Mouse (Mus musculus) neural tube, embryonic 13.5 days (tissue): ENCODE results near the gene Ch25h. TPM values are rescaled to one million over a fixed set of nuclear protein-coding genes. Genes with fewer than 3 reads are reported as not detected.

Experiments
- ATAC-seq: fragments of 200-750 bp; cut with Nextera tagmentation; 2 replicates; pipeline ENCODE4 v1.8.0; 2017; ENCODE audit warnings: low read depth, mild to moderate bottlenecking, moderate TSS enrichment, moderate library complexity
- H3K27ac ChIP-seq: fragments of 300-500 bp; sonication (generic); replicated peaks from 2 replicates; pipeline ENCODE4 v1.5.1; 2015; ENCODE audit warnings: moderate library complexity, mild to moderate bottlenecking, inconsistent platforms
- H3K27me3 ChIP-seq: fragments of 300-500 bp; sonication (generic); 2 replicates; pipeline ENCODE4 v1.6.1; 2015; ENCODE audit warnings: mild to moderate bottlenecking, inconsistent platforms
- H3K36me3 ChIP-seq: fragments of 300-500 bp; sonication (generic); 2 replicates; pipeline ENCODE4 v1.6.1; 2015; ENCODE audit warnings: mild to moderate bottlenecking, inconsistent platforms
- H3K4me1 ChIP-seq: fragments of 300-500 bp; sonication (generic); replicated peaks from 2 replicates; pipeline ENCODE4 v1.6.1; 2015; ENCODE audit warnings: inconsistent platforms
- H3K4me2 ChIP-seq: fragments of 300-500 bp; sonication (generic); 2 replicates; pipeline ENCODE4 v1.6.1; 2015; ENCODE audit warnings: inconsistent platforms, mild to moderate bottlenecking, moderate library complexity
- H3K4me3 ChIP-seq: fragments of 300-500 bp; sonication (generic); 2 replicates; pipeline ENCODE4 v1.5.1; 2015; ENCODE audit warnings: mild to moderate bottlenecking, inconsistent platforms
- H3K9ac ChIP-seq: fragments of 300-500 bp; sonication (generic); 2 replicates; pipeline ENCODE4 v1.6.1; 2015; ENCODE audit warnings: moderate library complexity, mild to moderate bottlenecking, inconsistent platforms
- H3K9me3 ChIP-seq: fragments of 300-500 bp; sonication (generic); 2 replicates; pipeline ENCODE4 v1.6.1; 2016; ENCODE audit warnings: inconsistent platforms
- WGBS: fragments of 180-500 bp; shearing (Covaris S2); methylation state at CpG from one replicate; pipeline ENCODE4 v1.1.7; 2015; 5-methylcytosine and 5-hydroxymethylcytosine counted together
- polyA plus RNA-seq: library from polyadenylated mRNA; unstranded; fragments of >200 nt; fragmentation: Nextera tagmentation; extraction: Ambion mirVana; gene quantifications from 2 replicates; pipeline ENCODE4 v1.2.1, GENCODE M21; 2015

Ch25h gene
- 0.36 and 0.91 TPM in 2 replicates for polyA plus RNA-seq

DNA sequence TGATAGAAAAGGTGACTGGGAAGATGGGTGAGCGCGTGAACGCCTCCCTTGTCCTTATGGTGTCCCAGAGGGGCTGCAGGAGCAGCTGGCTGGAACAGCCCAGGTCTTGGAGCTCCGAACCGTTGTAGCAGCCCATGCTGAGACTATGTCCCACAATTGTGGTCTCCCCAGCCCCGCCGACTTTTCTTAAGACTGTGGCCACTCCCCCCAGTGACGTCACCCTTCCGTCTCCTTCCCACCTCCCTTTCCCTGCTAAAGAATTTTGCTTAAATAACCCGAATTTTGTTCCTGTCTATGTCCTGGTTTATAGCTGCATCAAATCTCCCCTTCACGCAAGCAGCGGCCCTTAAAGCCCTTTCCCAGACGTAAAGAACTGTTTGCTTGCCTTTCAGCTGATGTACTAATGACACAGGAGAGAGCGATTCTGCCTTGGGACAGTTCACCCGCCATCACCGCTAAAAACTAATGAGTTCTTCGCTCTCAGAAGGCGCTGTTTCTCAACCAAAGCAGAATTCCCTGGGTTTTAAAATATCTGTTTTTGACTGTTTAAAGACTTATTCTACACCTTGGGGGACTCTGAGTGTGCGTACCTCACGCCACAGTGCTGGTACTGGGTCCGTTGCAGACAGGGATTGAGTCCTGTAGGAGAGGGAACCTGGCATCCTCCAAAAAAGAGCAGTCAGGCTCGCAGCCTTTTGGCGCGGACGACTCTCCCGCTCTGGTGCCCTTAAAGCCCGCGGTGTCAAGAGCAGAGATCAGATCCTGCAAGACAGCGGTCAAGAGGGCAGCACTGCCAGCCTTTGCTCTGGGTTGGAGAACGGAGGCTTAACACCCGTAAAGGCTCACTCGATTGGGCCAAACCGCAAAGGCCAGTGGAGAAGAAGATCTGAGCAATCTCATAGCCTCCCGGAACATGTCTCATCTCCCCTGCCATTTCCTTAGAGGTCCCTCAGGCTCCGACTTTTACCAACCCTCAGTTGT, at the start of gene Ch25h:
TSS of gene Ch25h (minus strand) at position 174 of the 981 bp plus-strand sequence.
- peaks cover 57% of the 10 kb centered on the region for H3K27me3 ChIP-seq
- H3K4me1 ChIP-seq = peaks cover 20% of the 10 kb centered on the region
- no peaks in the 10 kb centered on the region for H3K36me3 ChIP-seq
- peak; percentile 90 for ATAC-seq
- H3K9ac ChIP-seq = peak within 1 kb of the TSS; percentile 68
- under 1% methylated on average over 35 of the region's 35 CpGs for WGBS
- peak within 1 kb of the TSS; percentile 59 for H3K4me3 ChIP-seq
- H3K27ac ChIP-seq = no peak within 1 kb of the TSS
- H3K9me3 ChIP-seq = no peaks in the 10 kb centered on the region
- peak within 1 kb of the TSS; percentile 96 for H3K4me2 ChIP-seq

DNA sequence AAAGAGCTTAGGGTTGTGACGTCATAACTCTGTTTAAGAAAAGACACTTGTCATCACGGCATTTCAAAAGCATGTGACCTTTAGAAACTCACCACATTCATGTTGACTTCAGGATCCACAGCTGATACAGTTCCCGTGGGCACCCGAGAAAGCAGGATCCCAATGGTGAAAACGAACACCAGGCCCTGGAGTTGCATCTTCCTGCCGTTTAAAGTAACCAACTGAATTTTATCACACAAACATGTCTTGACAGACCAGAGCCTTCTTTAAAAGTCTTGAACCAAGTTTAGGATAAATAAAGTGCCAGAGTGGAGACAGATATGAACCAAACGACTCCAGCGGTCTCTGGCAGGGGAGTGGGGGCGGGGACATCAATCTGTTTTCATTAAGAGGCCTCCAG, 49.7 kb upstream of the Ch25h start:
- WGBS = 74% methylated on average over 9 of the region's 9 CpGs
- Histone ChIP-seq H3K9me3 (no peaks in the 10 kb centered on the region), H3K27ac (no peak overlapping the region), H3K4me2 (no peak overlapping the region), H3K27me3 (no peaks in the 10 kb centered on the region), H3K9ac (no peak overlapping the region), H3K4me1 (peaks cover 12% of the 10 kb centered on the region), H3K4me3 (no peak overlapping the region), H3K36me3 (no peaks in the 10 kb centered on the region)
- no peak for ATAC-seq

DNA sequence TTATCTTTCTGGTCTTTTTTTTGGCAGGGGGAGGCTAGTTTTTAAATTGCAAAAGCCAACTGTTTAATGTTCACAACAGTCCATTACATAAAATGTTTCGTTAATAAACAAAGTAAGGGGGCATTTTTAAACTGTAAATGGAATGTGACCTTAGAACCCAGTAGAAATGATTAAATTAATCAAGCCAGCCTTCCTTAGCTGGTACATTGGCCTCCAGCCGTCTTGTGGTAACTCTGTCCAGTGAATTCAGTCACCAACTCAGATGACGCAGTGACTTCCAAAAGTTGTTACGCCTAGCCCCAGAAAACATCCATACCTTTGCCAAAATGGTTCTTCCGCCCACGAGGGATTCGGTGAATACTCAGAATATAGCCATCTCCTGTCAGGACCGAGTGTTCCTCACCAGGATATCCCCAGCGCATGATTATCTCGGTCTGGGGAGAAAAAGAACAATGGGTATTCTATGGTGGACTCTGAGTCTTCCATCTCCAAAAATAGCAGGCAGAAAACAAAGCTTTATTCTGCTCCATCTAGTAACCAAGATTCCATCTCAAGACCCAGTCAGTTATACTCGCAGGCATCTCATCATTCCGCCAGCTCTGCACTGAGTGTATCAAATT, 48.3 kb upstream of the Ch25h start:
- Histone ChIP-seq H3K36me3 (no peaks in the 10 kb centered on the region), H3K4me1 (peaks cover 12% of the 10 kb centered on the region), H3K27ac (no peak overlapping the region), H3K4me3 (no peak overlapping the region), H3K9me3 (no peaks in the 10 kb centered on the region), H3K9ac (no peak overlapping the region), H3K4me2 (no peak overlapping the region), H3K27me3 (no peaks in the 10 kb centered on the region)
- ATAC-seq = no peak
- WGBS = 82% methylated on average over 12 of the region's 12 CpGs

DNA sequence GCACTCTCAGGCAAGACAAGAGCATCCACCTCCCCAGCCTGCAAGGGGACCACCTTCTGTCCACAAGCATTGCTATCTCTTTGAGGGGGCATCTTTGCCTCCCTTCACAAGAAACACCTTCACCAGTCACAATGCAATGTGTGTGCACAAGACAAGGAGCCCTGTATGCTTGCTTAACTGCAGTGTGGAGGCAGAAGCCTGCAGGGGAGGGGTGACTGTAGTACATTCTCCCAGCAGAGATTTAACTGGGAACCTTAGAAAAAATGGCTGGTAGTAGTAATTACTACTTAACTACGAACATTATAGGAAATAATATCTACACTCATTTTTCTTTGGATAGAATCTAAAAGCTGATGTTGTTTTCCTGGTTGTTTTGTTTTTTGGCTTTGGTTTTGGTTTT, 47.0 kb upstream of the Ch25h start:
- H3K4me3 ChIP-seq = no peak overlapping the region
- H3K9ac ChIP-seq = no peak overlapping the region
- H3K9me3 ChIP-seq = no peaks in the 10 kb centered on the region
- no peaks in the 10 kb centered on the region for H3K36me3 ChIP-seq
- H3K4me1 ChIP-seq = peaks cover 9% of the 10 kb centered on the region
- H3K27ac ChIP-seq = no peak overlapping the region
- H3K4me2 ChIP-seq = no peak overlapping the region
- no peaks in the 10 kb centered on the region for H3K27me3 ChIP-seq
- WGBS = 89% methylated on average over 1 of the region's 1 CpGs
- ATAC-seq = no peak

DNA sequence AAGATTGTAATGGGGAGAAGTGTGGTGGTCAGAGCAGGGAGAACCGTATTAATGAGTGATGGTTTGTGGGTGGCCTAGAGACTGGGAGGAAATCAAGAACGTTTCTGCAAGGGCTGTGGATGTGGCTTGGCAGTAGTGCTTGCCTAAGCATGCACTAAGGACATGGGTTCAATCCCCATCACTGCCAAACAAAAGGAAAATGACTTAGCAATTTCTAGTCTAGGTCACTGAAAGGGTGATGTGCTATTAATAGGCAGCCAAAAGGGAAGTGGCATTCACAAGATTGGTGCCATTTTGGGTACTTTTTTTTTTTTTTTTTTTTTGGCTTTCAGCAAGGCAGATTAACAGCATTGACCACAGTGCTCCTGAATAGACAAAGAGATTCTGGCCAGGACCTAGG, 46.4 kb upstream of the Ch25h start:
- Histone ChIP-seq H3K9ac (no peak overlapping the region), H3K9me3 (no peaks in the 10 kb centered on the region), H3K4me3 (no peak overlapping the region), H3K36me3 (no peaks in the 10 kb centered on the region), H3K27me3 (no peaks in the 10 kb centered on the region), H3K27ac (no peak overlapping the region), H3K4me1 (peaks cover 4% of the 10 kb centered on the region), H3K4me2 (no peak overlapping the region)
- ATAC-seq = no peak
- WGBS = 83% methylated on average over 2 of the region's 2 CpGs

DNA sequence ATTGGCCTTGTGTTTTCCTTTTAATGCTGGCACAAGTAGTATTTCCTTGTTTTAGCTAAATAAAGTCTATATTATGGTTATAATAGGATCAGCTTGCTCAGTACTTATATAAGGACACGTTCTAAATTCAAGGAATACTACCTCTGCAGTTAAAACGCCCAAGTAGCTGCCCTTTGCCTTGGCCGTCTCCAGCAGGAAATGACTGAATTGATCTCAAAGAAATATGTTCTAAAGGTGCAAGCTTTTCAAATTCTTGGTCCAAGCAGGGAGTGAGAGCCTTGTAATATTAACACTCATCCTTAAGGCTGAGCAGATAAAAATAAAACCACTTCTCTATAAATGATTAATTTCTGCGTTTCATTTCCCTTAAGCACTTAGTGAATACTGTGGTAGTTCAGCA, 45.1 kb upstream of the Ch25h start:
- Histone ChIP-seq H3K36me3 (no peaks in the 10 kb centered on the region), H3K27me3 (no peaks in the 10 kb centered on the region), H3K4me3 (no peak overlapping the region), H3K9ac (no peak overlapping the region), H3K4me2 (no peak overlapping the region), H3K4me1 (no peaks in the 10 kb centered on the region), H3K9me3 (no peaks in the 10 kb centered on the region), H3K27ac (no peak overlapping the region)
- 87% methylated on average over 4 of the region's 4 CpGs for WGBS
- ATAC-seq = no peak

DNA sequence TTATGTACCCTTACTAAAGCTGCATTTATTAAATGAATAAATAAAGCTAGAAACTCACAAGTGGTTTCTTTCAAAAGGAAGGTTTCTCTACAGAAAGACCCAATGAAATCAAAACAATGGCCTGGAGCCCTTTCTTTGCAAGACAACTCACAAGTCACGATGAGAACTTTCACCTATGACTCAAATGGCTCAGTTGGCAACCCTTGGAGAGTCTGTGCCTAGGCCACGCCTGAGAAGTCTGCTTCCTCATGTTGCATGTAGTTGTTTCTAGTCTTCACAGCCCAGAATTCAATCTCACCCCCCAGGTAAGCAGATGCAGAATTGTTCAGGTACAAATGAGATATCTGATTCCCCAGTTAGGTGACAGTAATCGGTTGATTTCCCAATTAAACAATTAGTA, 44.7 kb upstream of the Ch25h start:
- no peak for ATAC-seq
- no peak overlapping the region for H3K27ac ChIP-seq
- WGBS = 92% methylated on average over 3 of the region's 3 CpGs
- H3K4me2 ChIP-seq = no peak overlapping the region
- H3K4me3 ChIP-seq = no peak overlapping the region
- H3K9ac ChIP-seq = no peak overlapping the region
- H3K36me3 ChIP-seq = no peaks in the 10 kb centered on the region
- H3K9me3 ChIP-seq = no peaks in the 10 kb centered on the region
- H3K4me1 ChIP-seq = no peaks in the 10 kb centered on the region
- no peaks in the 10 kb centered on the region for H3K27me3 ChIP-seq

DNA sequence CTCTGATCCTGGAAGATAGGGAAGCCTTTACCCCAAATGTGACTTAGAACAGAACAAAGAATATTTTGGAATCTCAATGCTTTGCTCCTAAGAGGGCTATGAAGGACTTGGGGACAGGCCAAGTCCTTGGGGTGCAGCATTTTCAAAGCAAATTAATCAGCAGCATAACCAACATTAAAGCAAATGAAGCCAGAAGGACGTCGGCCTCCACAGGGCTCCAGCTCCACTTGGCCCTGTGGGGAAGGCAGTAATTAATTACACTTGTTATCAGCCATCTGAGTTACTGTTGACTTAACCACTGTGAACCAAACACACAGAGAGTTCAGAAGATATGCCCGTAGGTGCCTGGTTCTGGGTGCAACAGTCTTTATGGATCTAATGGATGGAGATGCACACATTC, 43.8 kb upstream of the Ch25h start:
- Histone ChIP-seq H3K9ac (no peak overlapping the region), H3K4me3 (no peak overlapping the region), H3K4me2 (no peak overlapping the region), H3K27me3 (no peaks in the 10 kb centered on the region), H3K4me1 (no peaks in the 10 kb centered on the region), H3K36me3 (no peaks in the 10 kb centered on the region), H3K9me3 (no peaks in the 10 kb centered on the region), H3K27ac (no peak overlapping the region)
- 56% methylated on average over 3 of the region's 3 CpGs for WGBS
- ATAC-seq = no peak

DNA sequence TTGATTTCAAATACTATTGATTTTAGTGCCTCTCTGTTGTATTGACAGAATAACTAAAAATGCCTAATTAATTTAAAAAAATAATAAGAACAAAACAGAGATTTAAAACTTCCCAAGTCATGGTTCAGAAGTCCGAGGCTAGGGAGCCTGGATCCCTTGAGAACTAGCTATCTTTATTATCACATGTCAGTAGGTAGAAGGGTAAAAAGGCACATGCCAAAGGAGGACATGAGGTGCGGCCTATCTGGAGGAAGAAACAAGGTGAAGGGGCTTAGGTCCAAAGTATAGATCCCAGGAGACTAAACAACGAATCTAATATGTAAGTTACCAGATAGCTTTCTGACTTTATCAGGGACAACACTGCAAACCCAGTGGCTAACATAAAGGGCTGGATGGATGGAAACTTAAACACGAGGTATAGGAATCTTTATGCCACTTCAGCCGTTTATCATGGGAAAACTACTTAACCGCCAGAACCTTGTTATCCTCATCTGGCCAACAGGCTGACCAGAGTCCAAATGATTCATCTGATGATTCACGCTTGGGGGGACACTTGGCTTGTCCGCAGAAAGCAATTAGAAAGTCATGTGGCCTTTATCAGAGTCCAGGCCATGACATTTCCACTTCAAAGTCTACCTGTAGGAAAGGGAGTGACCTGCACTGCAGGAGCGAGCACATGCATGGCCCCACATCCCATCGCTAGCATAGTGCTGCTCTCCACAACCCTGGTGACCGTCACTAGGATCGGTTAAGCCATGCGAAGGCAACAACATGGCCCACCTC, 43.0 kb upstream of the Ch25h start:
- Histone ChIP-seq H3K4me3 (no peak overlapping the region), H3K27me3 (no peaks in the 10 kb centered on the region), H3K4me2 (no peak overlapping the region), H3K9me3 (no peaks in the 10 kb centered on the region), H3K27ac (no peak overlapping the region), H3K4me1 (no peaks in the 10 kb centered on the region), H3K9ac (no peak overlapping the region), H3K36me3 (no peaks in the 10 kb centered on the region)
- WGBS = 90% methylated on average over 13 of the region's 13 CpGs
- ATAC-seq = no peak

DNA sequence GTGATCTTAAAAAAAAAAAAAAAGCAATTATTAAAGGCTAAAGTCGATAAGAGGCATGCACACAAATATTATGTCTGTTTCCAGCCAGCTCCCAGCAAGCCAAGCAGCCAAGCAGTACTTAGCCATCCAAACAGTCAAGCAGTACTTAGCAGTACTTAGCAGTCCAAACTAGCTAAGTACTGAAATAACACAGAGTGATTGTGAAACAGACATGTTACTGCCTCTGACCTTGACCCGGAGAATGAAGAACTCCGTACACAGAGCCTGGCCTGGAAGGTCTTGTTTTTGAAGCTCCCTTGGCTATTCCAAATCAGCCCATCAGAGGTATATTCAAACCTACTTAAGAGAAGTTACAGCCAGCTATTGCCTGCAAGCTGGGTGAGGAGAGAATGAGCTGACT, 42.2 kb upstream of the Ch25h start:
- H3K9ac ChIP-seq = no peak overlapping the region
- H3K27ac ChIP-seq = no peak overlapping the region
- no peak for ATAC-seq
- no peak overlapping the region for H3K4me3 ChIP-seq
- no peaks in the 10 kb centered on the region for H3K9me3 ChIP-seq
- no peaks in the 10 kb centered on the region for H3K27me3 ChIP-seq
- 90% methylated on average over 3 of the region's 3 CpGs for WGBS
- H3K4me1 ChIP-seq = no peaks in the 10 kb centered on the region
- H3K36me3 ChIP-seq = no peaks in the 10 kb centered on the region
- H3K4me2 ChIP-seq = no peak overlapping the region

DNA sequence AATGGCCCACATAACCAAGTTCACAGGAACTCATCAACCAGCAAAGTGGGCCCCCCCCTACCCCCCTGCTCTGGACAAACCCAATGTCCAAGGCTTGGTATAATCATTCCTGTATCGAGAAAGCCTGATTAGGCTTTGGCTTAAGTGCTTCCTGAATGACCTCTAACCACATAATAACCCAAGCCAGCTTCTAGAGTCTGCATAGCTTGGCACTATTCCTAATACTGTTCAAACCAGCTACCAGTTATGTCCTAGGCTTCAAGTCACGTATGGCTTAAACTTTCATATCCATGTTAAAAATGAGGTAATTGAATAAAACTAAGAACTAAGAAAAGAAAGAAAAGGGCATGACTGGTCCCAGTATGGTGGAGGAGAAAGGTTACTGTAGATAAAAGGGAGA, 41.4 kb upstream of the Ch25h start:
- WGBS = 89% methylated on average over 2 of the region's 2 CpGs
- no peaks in the 10 kb centered on the region for H3K9me3 ChIP-seq
- H3K4me1 ChIP-seq = no peaks in the 10 kb centered on the region
- H3K4me3 ChIP-seq = no peak overlapping the region
- no peak overlapping the region for H3K4me2 ChIP-seq
- no peaks in the 10 kb centered on the region for H3K36me3 ChIP-seq
- no peak for ATAC-seq
- H3K27ac ChIP-seq = no peak overlapping the region
- no peaks in the 10 kb centered on the region for H3K27me3 ChIP-seq
- no peak overlapping the region for H3K9ac ChIP-seq

DNA sequence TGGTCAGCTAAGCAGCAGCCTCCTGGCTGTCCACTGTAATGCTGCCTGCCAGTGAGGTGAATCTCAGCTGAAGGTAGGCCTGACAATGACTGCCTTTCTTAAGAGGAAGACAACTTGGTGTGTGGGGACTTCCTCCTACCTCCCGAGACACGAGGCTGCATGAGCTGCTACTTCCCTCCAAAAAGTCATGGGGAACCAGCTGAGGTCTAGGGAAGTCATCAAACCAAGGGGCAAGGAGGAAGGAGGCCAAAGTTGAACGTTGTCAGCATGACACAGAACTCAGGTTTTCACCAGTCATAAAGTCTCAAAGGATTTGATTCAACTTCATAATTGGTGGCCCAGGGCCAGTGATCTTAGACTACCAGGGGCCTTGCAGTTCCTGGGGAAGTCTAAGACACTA, 40.7 kb upstream of the Ch25h start:
- no peak overlapping the region for H3K9ac ChIP-seq
- no peak overlapping the region for H3K4me2 ChIP-seq
- ATAC-seq = no peak
- H3K27me3 ChIP-seq = no peaks in the 10 kb centered on the region
- no peaks in the 10 kb centered on the region for H3K9me3 ChIP-seq
- H3K27ac ChIP-seq = no peak overlapping the region
- no peak overlapping the region for H3K4me3 ChIP-seq
- no peaks in the 10 kb centered on the region for H3K4me1 ChIP-seq
- no peaks in the 10 kb centered on the region for H3K36me3 ChIP-seq
- 80% methylated on average over 3 of the region's 3 CpGs for WGBS
